ENCODE assay signal across 11 mouse cellular contexts in genomic region chr4:53094331-53094730, GRCm38 (mm10).
DNase-seq lines count a peak whose midpoint lies in the region.
"Had no signal": no experiment of that assay in that cellular context is flagged by ENCODE, and none has a peak within 500 bp of the region (broad histone marks: within the 10 kb centered on the region; RNA-seq: fewer than 3 reads in every experiment).

No protein-coding gene starts in this region.

- intact Hi-C loops in heart, postnatal 25 days (cut with DNase I) = no loop called here
- intact Hi-C loops in heart, postnatal 10 days (cut with DNase I) = no loop called here

- DNase-seq in heart, adult 9 months (ENCODE audit: low spot score in 2 of 2) = peak; percentile 44 to 48
- no peak for DNase-seq in heart, postnatal 25 days (ENCODE audit: low spot score)
- peak; percentile 24 for DNase-seq in lung, postnatal 10 days
- DNase-seq in lung, postnatal 25 days (ENCODE audit: low spot score) = no peak
- peak; percentile 40 to 48 for DNase-seq in heart, postnatal 10 days
- peak; percentile 74 to 84 for DNase-seq in kidney, postnatal 36 days
- no peak for DNase-seq in gastrocnemius, postnatal 10 days
- no peak for DNase-seq in ovary, postnatal 14 days (ENCODE audit: low spot score)
- DNase-seq: cerebellum, adult 9-10 months; right cerebral cortex, postnatal 4 days; thymus, postnatal 25 days had no signal

Comparison
In these comparisons a context has a peak if more than half of its experiments do, and no peak if none do; other contexts are left out.
1. DNase-seq: peak in heart, adult 9 months (2 of 2), lung, postnatal 10 days (single experiment), heart, postnatal 10 days (2 of 2) and kidney, postnatal 36 days (2 of 2); none in heart, postnatal 25 days (single experiment), lung, postnatal 25 days (single experiment), gastrocnemius, postnatal 10 days (single experiment) and ovary, postnatal 14 days (single experiment).